Mouse (Mus musculus) midbrain, embryonic 10.5 days (tissue): Measurements from ENCODE around the gene Adam30. TPM values are rescaled to one million over a fixed set of nuclear protein-coding genes. Genes with fewer than 3 reads are reported as not detected.

Experiments used
- DNase-seq: peaks from one replicate; pipeline ENCODE4 v3.0.0-alpha.2; 2017; ENCODE audit warnings: low spot score
- H3K27ac ChIP-seq: fragments of 300-500 bp; sonication (generic); replicated peaks from 2 replicates; pipeline ENCODE4 v1.5.1; 2016; ENCODE audit warnings: mild to moderate bottlenecking
- H3K27me3 ChIP-seq: fragments of 300-500 bp; sonication (generic); 2 replicates; pipeline ENCODE4 v1.6.1; 2016; ENCODE audit warnings: low read depth, mild to moderate bottlenecking; ENCODE audit not compliant: poor library complexity, severe bottlenecking
- H3K36me3 ChIP-seq: fragments of 300-500 bp; sonication (generic); 2 replicates; pipeline ENCODE4 v1.6.1; 2016; ENCODE audit warnings: mild to moderate bottlenecking, moderate library complexity
- H3K4me1 ChIP-seq: fragments of 300-500 bp; sonication (generic); 2 replicates; pipeline ENCODE4 v1.6.1; 2016
- H3K4me3 ChIP-seq: fragments of 300-500 bp; sonication (generic); 2 replicates; pipeline ENCODE4 v1.5.1; 2016; ENCODE audit warnings: mild to moderate bottlenecking, moderate library complexity
- H3K9me3 ChIP-seq: fragments of 300-500 bp; sonication (generic); replicated peaks from 2 replicates; pipeline ENCODE4 v1.6.1; 2016; ENCODE audit warnings: mild to moderate bottlenecking
- WGBS: fragments of 180-500 bp; shearing (Covaris S2); methylation state at CpG from one replicate; pipeline ENCODE4 v1.1.7; 2016; 5-methylcytosine and 5-hydroxymethylcytosine counted together
- polyA plus RNA-seq: library from polyadenylated mRNA; unstranded; fragments of >200 nt; fragmentation: Nextera tagmentation; extraction: Ambion mirVana; gene quantifications from 2 replicates; pipeline ENCODE4 v1.2.1, GENCODE M21; 2016

Gene Adam30
- polyA plus RNA-seq, 1 experiment from 2014 or later: not detected

DNA sequence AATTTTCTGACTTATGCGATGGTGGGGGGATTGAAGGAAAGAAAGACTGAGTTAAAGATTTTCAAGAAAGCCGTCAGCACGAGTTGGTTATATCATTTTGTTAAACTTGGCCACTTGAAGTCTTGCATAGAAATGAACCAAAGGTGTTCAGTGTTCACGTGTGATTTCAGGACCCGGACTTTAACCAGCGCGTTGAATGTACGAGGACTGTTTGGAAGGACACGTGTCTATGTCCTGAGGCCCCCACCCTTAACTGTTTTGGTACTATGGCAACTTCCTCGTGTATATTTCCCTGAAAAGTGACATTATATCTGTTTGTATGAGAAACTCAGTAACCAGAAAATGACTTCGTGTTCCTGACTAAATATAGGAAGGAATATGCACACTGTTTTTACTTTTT is 10.5 kb upstream of the Adam30 start:
- DNase-seq: no peak
- peaks cover 59% of the 10 kb centered on the region for H3K36me3 ChIP-seq
- H3K4me1 ChIP-seq: no peaks in the 10 kb centered on the region
- 95% methylated on average over 11 of the region's 11 CpGs for WGBS
- H3K27ac ChIP-seq: no peak overlapping the region
- no peaks in the 10 kb centered on the region for H3K9me3 ChIP-seq
- H3K4me3 ChIP-seq: no peak overlapping the region
- no peaks in the 10 kb centered on the region for H3K27me3 ChIP-seq

- Histone ChIP-seq H3K4me1 (no peaks in the 10 kb centered on the region), H3K36me3 (peaks cover 47% of the 10 kb centered on the region), H3K4me3 (no peak overlapping the region), H3K27ac (no peak overlapping the region), H3K27me3 (no peaks in the 10 kb centered on the region), H3K9me3 (no peaks in the 10 kb centered on the region)
- DNase-seq: no peak
- 88% methylated on average over 10 of the region's 10 CpGs for WGBS
Observed at GRCm38 (mm10) chr3:98151016-98151415, 9.4 kb upstream of the Adam30 start.

- H3K27me3 ChIP-seq: no peaks in the 10 kb centered on the region
Observed at GRCm38 (mm10) chr3:98153460-98153859, 7.0 kb upstream of the Adam30 start.

DNA sequence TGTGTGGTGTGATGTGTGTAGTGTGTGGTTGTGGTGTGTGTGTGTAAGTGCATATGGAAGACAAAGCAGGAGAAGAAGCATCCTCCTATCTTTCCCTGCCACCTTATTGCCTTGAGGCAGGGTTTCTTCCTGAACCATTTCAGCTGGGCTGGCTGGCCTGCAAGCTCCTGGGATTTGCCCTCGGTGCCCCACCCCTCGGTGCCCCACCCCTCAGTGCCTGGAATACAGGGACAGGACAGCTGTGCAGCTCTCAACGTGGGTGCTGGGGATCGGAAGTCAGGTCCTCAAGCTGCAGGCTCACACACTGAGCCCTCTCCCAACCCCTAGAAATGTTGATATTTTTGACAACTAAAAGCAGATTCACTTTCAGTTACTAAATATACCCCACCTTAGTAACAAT is 4.3 kb upstream of the Adam30 start:
- H3K27ac ChIP-seq: no peak overlapping the region
- peaks cover 3% of the 10 kb centered on the region; the same call in 1 of the 2 replicates for H3K4me1 ChIP-seq
- H3K9me3 ChIP-seq: no peaks in the 10 kb centered on the region
- WGBS: 61% methylated on average over 4 of the region's 4 CpGs
- no peak for DNase-seq
- 0 out of 2 replicates have a peak, but pooled peaks cover 2% of the 10 kb centered on the region for H3K36me3 ChIP-seq
- H3K27me3 ChIP-seq: no peaks in the 10 kb centered on the region
- no peak overlapping the region for H3K4me3 ChIP-seq

More at GRCm38 (mm10) chr3:98153460-98153859, 7.0 kb upstream of the Adam30 start:
- no peak overlapping the region for H3K4me3 ChIP-seq
- H3K36me3 ChIP-seq: peaks cover 23% of the 10 kb centered on the region
- no peak overlapping the region for H3K27ac ChIP-seq
- no peak for DNase-seq
- H3K4me1 ChIP-seq: peaks cover 3% of the 10 kb centered on the region; the same call in 1 of the 2 replicates
- H3K9me3 ChIP-seq: no peaks in the 10 kb centered on the region

- 70% methylated on average over 2 of the region's 2 CpGs for WGBS
Observed at GRCm38 (mm10) chr3:98157073-98157472, 3.4 kb upstream of the Adam30 start.

GRCm38 (mm10) chr3:98157585-98157984 is 2.8 kb upstream of the Adam30 start:
- WGBS: 73% methylated on average over 2 of the region's 2 CpGs
- peaks cover 3% of the 10 kb centered on the region; the same call in 1 of the 2 replicates for H3K4me1 ChIP-seq
- no peaks in the 10 kb centered on the region for H3K9me3 ChIP-seq
- no peak overlapping the region for H3K27ac ChIP-seq
- H3K4me3 ChIP-seq: no peak overlapping the region
- no peaks in the 10 kb centered on the region for H3K36me3 ChIP-seq
- no peak for DNase-seq
- no peaks in the 10 kb centered on the region for H3K27me3 ChIP-seq

More at GRCm38 (mm10) chr3:98157073-98157472, 3.4 kb upstream of the Adam30 start:
- DNase-seq: no peak
- Histone ChIP-seq H3K27ac (no peak overlapping the region), H3K4me3 (no peak overlapping the region), H3K4me1 (peaks cover 3% of the 10 kb centered on the region; the same call in 1 of the 2 replicates), H3K27me3 (no peaks in the 10 kb centered on the region), H3K36me3 (no peaks in the 10 kb centered on the region), H3K9me3 (no peaks in the 10 kb centered on the region)

GRCm38 (mm10) chr3:98158646-98159045 is 1.8 kb upstream of the Adam30 start:
- Histone ChIP-seq H3K4me1 (peaks cover 3% of the 10 kb centered on the region; the same call in 1 of the 2 replicates), H3K9me3 (no peaks in the 10 kb centered on the region), H3K27me3 (no peaks in the 10 kb centered on the region), H3K4me3 (no peak overlapping the region), H3K36me3 (no peaks in the 10 kb centered on the region), H3K27ac (0 out of 2 replicates have a peak overlapping the region, but pooled peaks have one; percentile 46)
- WGBS: 77% methylated on average over 4 of the region's 4 CpGs
- DNase-seq: no peak

GRCm38 (mm10) chr3:98159289-98159688 is 1.1 kb upstream of the Adam30 start:
- 85% methylated on average over 4 of the region's 4 CpGs for WGBS
- Histone ChIP-seq H3K4me1 (peaks cover 3% of the 10 kb centered on the region; the same call in 1 of the 2 replicates), H3K4me3 (no peak overlapping the region), H3K27ac (no peak overlapping the region), H3K36me3 (no peaks in the 10 kb centered on the region), H3K27me3 (no peaks in the 10 kb centered on the region), H3K9me3 (no peaks in the 10 kb centered on the region)
- DNase-seq: no peak

DNA sequence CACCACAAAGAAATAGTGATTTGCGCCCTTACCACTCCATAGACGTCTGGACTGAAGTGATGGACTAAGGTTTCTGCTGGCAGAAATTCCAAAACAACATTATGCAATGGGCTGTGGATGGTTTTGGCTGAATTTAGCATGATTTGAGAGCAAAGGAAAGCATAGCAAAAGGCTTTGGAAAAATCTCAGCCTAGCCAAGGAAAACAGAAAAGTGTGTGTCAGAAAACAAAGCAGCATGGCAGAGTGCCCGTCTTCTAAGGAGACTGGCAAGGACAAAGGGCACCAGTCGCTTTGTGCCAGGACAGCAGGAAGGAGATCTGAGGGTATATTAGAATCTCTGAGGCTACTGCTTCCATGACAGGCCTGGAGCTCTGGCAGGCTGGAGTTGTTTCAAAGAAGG is 17.9 kb downstream of the Adam30 start:
- DNase-seq: no peak
- H3K27ac ChIP-seq: no peak overlapping the region
- 85% methylated on average over 4 of the region's 4 CpGs for WGBS
- H3K4me1 ChIP-seq: peaks cover 5% of the 10 kb centered on the region; the same call in 1 of the 2 replicates
- no peaks in the 10 kb centered on the region for H3K36me3 ChIP-seq
- no peaks in the 10 kb centered on the region; the same call in 1 of the 2 replicates for H3K9me3 ChIP-seq
- no peak overlapping the region for H3K4me3 ChIP-seq
- no peaks in the 10 kb centered on the region for H3K27me3 ChIP-seq

DNA sequence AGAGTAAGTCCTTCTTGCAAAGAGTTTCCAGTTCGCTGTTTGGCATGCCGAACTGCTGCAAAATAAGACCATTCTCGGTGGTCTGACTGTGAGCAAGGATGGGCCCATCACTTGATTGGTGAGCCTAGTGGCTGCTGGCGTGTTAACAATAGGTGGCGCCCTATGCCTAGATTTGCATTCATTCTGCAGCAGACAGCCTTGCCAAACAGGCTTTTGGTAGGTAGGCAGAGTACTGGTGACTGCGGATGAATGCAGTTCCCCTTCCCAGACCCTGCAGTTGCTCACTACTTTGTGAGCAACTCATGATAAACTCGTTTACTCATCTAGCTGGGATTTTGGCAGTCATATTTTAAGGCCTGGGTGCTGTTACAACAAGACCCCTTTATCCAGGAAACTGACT is 20.4 kb downstream of the Adam30 start:
- H3K36me3 ChIP-seq: no peaks in the 10 kb centered on the region
- no peak overlapping the region for H3K27ac ChIP-seq
- 20% methylated on average over 7 of the region's 7 CpGs for WGBS

GRCm38 (mm10) chr3:98185163-98185714 is 24.8 kb downstream of the Adam30 start:
- peaks cover 24% of the 10 kb centered on the region for H3K4me1 ChIP-seq
- peak overlapping the region; percentile 55 for H3K27ac ChIP-seq
- WGBS: 55% methylated on average over 10 of the region's 10 CpGs
- no peaks in the 10 kb centered on the region; the same call in 1 of the 2 replicates for H3K9me3 ChIP-seq
- peak; percentile 35 for DNase-seq
- H3K27me3 ChIP-seq: no peaks in the 10 kb centered on the region
- no peaks in the 10 kb centered on the region for H3K36me3 ChIP-seq
- no peak overlapping the region for H3K4me3 ChIP-seq

More for the DNA sequence above, 20.4 kb downstream of the Adam30 start:
- H3K9me3 ChIP-seq: no peaks in the 10 kb centered on the region; the same call in 1 of the 2 replicates
- DNase-seq: peak; percentile 62
- no peaks in the 10 kb centered on the region for H3K27me3 ChIP-seq
- peaks cover 21% of the 10 kb centered on the region for H3K4me1 ChIP-seq
- H3K4me3 ChIP-seq: no peak overlapping the region

GRCm38 (mm10) chr3:98187777-98188176 is 27.3 kb downstream of the Adam30 start:
- H3K36me3 ChIP-seq: no peaks in the 10 kb centered on the region
- H3K27ac ChIP-seq: no peak overlapping the region
- 90% methylated on average over 3 of the region's 3 CpGs for WGBS
- H3K4me3 ChIP-seq: no peak overlapping the region
- H3K27me3 ChIP-seq: no peaks in the 10 kb centered on the region
- no peaks in the 10 kb centered on the region; the same call in 1 of the 2 replicates for H3K9me3 ChIP-seq
- H3K4me1 ChIP-seq: peaks cover 19% of the 10 kb centered on the region
- DNase-seq: no peak

DNA sequence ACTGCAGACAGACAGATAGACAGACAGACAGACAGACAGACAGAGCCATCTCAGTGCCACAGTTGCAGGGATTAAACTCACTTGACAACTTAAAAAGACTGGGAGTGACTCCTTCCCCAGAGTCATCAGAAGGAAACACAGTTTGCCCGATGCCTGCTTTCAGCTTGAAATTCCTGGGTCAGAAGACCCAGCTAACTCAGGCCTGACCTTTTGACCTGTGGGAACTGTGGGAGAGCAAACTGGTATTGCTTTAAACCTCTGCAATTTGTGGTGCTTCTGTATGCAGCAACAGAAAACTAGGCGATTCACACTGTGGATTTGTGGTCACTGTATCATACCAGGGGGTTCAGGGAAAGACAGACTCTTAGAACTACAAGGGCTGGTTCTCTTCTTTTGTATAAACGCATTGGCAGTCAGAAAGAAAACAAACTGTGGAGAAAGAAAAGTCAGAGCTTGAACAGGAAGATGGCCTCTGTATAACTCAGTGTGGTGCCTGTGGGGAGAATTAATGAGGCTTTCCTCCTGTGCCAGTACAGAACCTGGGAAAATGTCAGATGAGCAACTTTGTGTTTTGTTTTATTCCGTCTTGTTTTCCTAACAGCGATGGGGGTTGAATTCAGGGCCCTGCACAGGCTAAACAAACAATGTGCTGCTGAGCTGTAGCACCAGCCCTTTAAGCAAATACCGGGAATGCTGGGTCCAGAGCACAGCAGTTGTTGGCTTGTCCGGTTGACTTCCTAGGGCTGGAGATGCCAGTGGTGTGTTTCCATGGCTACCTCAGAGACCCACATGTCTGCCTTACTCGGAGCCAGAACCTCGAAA is 37.5 kb downstream of the Adam30 start:
- DNase-seq: peak; percentile 65
- Histone ChIP-seq H3K27me3 (no peaks in the 10 kb centered on the region), H3K4me3 (no peak overlapping the region), H3K9me3 (no peaks in the 10 kb centered on the region), H3K36me3 (no peaks in the 10 kb centered on the region), H3K27ac (peak overlapping the region; percentile 80), H3K4me1 (peaks cover 33% of the 10 kb centered on the region)
- WGBS: 10% methylated on average over 9 of the region's 9 CpGs
